Mouse (Mus musculus): ENCODE results near the gene Ryr3.
A peak's percentile ranks its signal among the peaks of the same experiment; 100 is the strongest.

DNA sequence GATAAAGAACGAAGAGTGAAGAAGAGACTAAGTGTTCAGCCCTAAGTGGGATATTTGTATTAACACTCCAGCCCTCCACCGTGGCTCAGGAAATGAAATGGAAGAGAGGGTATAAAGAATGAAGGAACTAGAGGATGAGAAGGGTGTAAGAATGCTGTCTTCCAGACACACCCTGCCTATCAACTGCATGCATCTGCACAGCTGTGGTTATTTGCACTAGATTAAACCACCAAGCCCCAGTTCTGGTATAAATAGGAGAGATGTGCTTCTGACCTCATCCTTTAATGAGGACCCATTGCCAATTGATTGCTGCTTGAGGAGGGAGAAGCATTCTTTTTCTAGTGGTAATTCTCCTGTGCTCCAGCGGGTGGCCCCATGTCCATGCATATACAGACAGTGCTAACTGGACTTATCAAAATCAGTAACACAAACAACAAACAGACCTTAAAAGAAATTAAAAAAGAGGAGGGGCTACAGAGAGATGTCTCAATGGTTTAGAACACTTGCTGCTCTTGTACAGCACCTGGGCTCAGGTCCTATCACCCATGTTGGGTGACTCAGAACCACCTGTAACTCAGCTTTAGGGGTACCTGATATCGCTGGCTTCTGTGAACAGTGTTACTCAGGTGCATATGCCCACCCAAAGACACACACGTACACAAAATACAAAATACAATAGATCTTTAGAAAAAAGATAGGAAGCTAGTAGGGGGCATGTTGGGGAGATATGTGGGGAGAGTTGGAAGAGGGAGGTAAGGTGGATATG, 404.1 kb downstream of the Ryr3 start:
- TF ChIP-seq CTCF (IDR thresholded peaks at IDR 0.05; ENCODE audit: low read depth) (peak; percentile 63), EP300 (optimal IDR thresholded peaks at IDR 0.05) (no peak)
